Mouse (Mus musculus) limb, embryonic 12.5 days (tissue): ENCODE data around the gene Padi6. TPM values are rescaled to one million over a fixed set of nuclear protein-coding genes. Genes with fewer than 3 reads are reported as not detected.

Experiments used
- ATAC-seq: fragments of 200-750 bp; cut with Nextera tagmentation; 2 replicates; pipeline ENCODE4 v1.8.0; 2017; ENCODE audit warnings: low read depth, moderate TSS enrichment; ENCODE audit not compliant: insufficient number of reproducible peaks, insufficient read depth, low FRiP score, low TSS enrichment
- H3K27ac ChIP-seq: fragments of 300-500 bp; sonication (generic); 2 replicates; pipeline ENCODE4 v1.5.1; 2016; ENCODE audit warnings: mild to moderate bottlenecking, moderate library complexity
- H3K27me3 ChIP-seq: fragments of 300-500 bp; sonication (generic); 2 replicates; pipeline ENCODE4 v1.6.1; 2016; ENCODE audit warnings: mild to moderate bottlenecking, moderate library complexity
- H3K36me3 ChIP-seq: fragments of 300-500 bp; sonication (generic); 2 replicates; pipeline ENCODE4 v1.6.1; 2016; ENCODE audit warnings: mild to moderate bottlenecking, moderate library complexity
- H3K4me1 ChIP-seq: fragments of 300-500 bp; sonication (generic); replicated peaks from 2 replicates; pipeline ENCODE4 v1.6.1; 2016
- H3K4me2 ChIP-seq: fragments of 300-500 bp; sonication (generic); 2 replicates; pipeline ENCODE4 v1.6.1; 2016; ENCODE audit warnings: mild to moderate bottlenecking, moderate library complexity
- H3K4me3 ChIP-seq: fragments of 300-500 bp; sonication (generic); replicated peaks from 2 replicates; pipeline ENCODE4 v1.5.1; 2016; ENCODE audit warnings: mild to moderate bottlenecking
- H3K9ac ChIP-seq: fragments of 300-500 bp; sonication (generic); replicated peaks from 2 replicates; pipeline ENCODE4 v1.6.1; 2016; ENCODE audit warnings: mild to moderate bottlenecking, moderate library complexity
- H3K9me3 ChIP-seq: fragments of 300-500 bp; sonication (generic); 2 replicates; pipeline ENCODE4 v1.6.1; 2016; ENCODE audit warnings: mild to moderate bottlenecking, moderate library complexity
- WGBS: fragments of 180-500 bp; shearing (Covaris S2); methylation state at CpG from one replicate; pipeline ENCODE4 v1.1.7; 2016; 5-methylcytosine and 5-hydroxymethylcytosine counted together
- polyA plus RNA-seq: library from polyadenylated mRNA; unstranded; fragments of >200 nt; fragmentation: Nextera tagmentation; extraction: Ambion mirVana; gene quantifications from 2 replicates; pipeline ENCODE4 v1.2.1, GENCODE M21; 2016

Gene Padi6
- polyA plus RNA-seq, 1 experiment from 2014 or later, result not detected

- peaks cover 16% of the 10 kb centered on the region for H3K4me1 ChIP-seq
- WGBS, result 49% methylated on average over 7 of the region's 7 CpGs
- no peaks in the 10 kb centered on the region for H3K36me3 ChIP-seq
- peaks cover 21% of the 10 kb centered on the region for H3K27me3 ChIP-seq
- H3K27ac ChIP-seq, result 0 out of 2 replicates have a peak overlapping the region, but pooled peaks have one; percentile 53
- no peak overlapping the region for H3K4me2 ChIP-seq
- no peak overlapping the region for H3K9ac ChIP-seq
- no peak overlapping the region for H3K4me3 ChIP-seq
- ATAC-seq, result no peak
- no peaks in the 10 kb centered on the region for H3K9me3 ChIP-seq
Measured at GRCm38 (mm10) chr4:140753366-140753765, 10.9 kb upstream of the Padi6 start.

- no peak overlapping the region for H3K4me3 ChIP-seq
- H3K36me3 ChIP-seq, result no peaks in the 10 kb centered on the region
- H3K4me1 ChIP-seq, result peaks cover 14% of the 10 kb centered on the region
- no peak for ATAC-seq
- H3K9ac ChIP-seq, result no peak overlapping the region
- WGBS, result 14% methylated on average over 19 of the region's 19 CpGs
- peak overlapping the region; percentile 25; the same call in 1 of the 2 replicates for H3K4me2 ChIP-seq
- H3K9me3 ChIP-seq, result no peaks in the 10 kb centered on the region
- no peak overlapping the region for H3K27ac ChIP-seq
- peaks cover 23% of the 10 kb centered on the region for H3K27me3 ChIP-seq
Measured at GRCm38 (mm10) chr4:140750328-140750727, 7.9 kb upstream of the Padi6 start.

GRCm38 (mm10) chr4:140747978-140748377 lies 5.5 kb upstream of the Padi6 start:
- 29% methylated on average over 12 of the region's 12 CpGs for WGBS
- Histone ChIP-seq H3K4me2 (no peak overlapping the region), H3K9ac (no peak overlapping the region), H3K4me3 (no peak overlapping the region), H3K4me1 (peaks cover 7% of the 10 kb centered on the region; the same call in 1 of the 2 replicates), H3K9me3 (no peaks in the 10 kb centered on the region), H3K27me3 (peaks cover 23% of the 10 kb centered on the region), H3K36me3 (no peaks in the 10 kb centered on the region), H3K27ac (no peak overlapping the region)
- ATAC-seq, result no peak

- no peak for ATAC-seq
- no peaks in the 10 kb centered on the region for H3K36me3 ChIP-seq
- H3K4me1 ChIP-seq, result peaks cover 7% of the 10 kb centered on the region; the same call in 1 of the 2 replicates
- peaks cover 4% of the 10 kb centered on the region; the same call in 1 of the 2 replicates for H3K27me3 ChIP-seq
- no peak overlapping the region for H3K27ac ChIP-seq
- no peaks in the 10 kb centered on the region for H3K9me3 ChIP-seq
- WGBS, result 17% methylated on average over 3 of the region's 3 CpGs
- H3K4me2 ChIP-seq, result no peak overlapping the region
- H3K4me3 ChIP-seq, result no peak overlapping the region
- H3K9ac ChIP-seq, result no peak overlapping the region
Measured at GRCm38 (mm10) chr4:140744654-140745053, 2.2 kb upstream of the Padi6 start.

DNA sequence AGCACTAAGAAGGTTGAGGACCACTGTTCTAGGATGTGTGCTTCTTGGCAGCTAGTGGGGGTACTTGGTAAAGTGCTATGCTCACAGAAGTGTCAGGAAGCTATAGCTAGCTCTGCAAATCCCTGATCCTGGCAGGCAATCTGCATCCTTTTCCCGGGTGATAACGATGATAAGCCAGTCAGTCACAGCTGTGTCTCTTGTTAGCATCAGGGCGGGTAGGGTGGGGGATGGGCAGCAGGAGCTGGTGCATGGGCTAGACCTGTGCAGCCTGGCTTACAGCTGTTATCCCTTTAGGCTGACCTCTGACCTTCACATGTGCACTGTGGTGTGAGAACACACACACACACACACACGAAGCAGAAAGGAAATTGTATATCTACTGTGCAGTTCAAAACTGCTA lies 643 bp upstream of the Padi6 start:
- 44% methylated on average over 4 of the region's 4 CpGs for WGBS
- H3K36me3 ChIP-seq, result no peaks in the 10 kb centered on the region
- H3K27me3 ChIP-seq, result no peaks in the 10 kb centered on the region; the same call in 1 of the 2 replicates
- H3K4me3 ChIP-seq, result no peak overlapping the region
- H3K9me3 ChIP-seq, result no peaks in the 10 kb centered on the region
- H3K27ac ChIP-seq, result no peak overlapping the region
- H3K4me2 ChIP-seq, result no peak overlapping the region
- H3K9ac ChIP-seq, result no peak overlapping the region
- H3K4me1 ChIP-seq, result peaks cover 7% of the 10 kb centered on the region; the same call in 1 of the 2 replicates
- no peak for ATAC-seq

DNA sequence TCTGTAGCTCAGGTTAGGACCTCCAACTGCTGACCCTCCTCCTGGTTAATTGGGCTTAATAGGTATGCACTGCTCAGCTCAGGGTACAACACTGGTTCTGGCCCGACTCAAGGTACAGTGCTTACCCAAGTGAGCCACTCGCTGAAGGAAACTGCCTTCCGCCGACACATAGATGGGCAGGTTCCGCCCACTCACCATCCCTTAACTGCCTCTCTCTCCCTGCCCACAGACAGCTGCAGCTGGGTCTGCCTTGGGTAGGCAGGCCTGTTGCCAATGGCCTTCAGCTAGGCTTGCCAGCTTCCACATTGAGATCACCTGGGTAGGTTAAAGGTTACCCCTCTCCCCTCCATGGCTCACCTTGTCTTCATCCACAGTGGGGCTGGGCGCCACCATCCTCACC lies 1.0 kb downstream of the Padi6 start:
- no peak for ATAC-seq
- Histone ChIP-seq H3K4me2 (no peak overlapping the region), H3K27me3 (no peaks in the 10 kb centered on the region), H3K27ac (no peak overlapping the region), H3K9me3 (no peaks in the 10 kb centered on the region), H3K4me1 (no peaks in the 10 kb centered on the region), H3K9ac (no peak overlapping the region), H3K36me3 (no peaks in the 10 kb centered on the region), H3K4me3 (no peak overlapping the region)
- WGBS, result 82% methylated on average over 6 of the region's 6 CpGs

GRCm38 (mm10) chr4:140740655-140741054 lies 1.8 kb downstream of the Padi6 start:
- Histone ChIP-seq H3K4me1 (no peaks in the 10 kb centered on the region), H3K9me3 (no peaks in the 10 kb centered on the region), H3K9ac (no peak overlapping the region), H3K4me2 (no peak overlapping the region), H3K36me3 (no peaks in the 10 kb centered on the region), H3K4me3 (no peak overlapping the region), H3K27ac (no peak overlapping the region), H3K27me3 (no peaks in the 10 kb centered on the region)
- ATAC-seq, result no peak
- 87% methylated on average over 11 of the region's 11 CpGs for WGBS

- Histone ChIP-seq H3K9ac (no peak overlapping the region), H3K4me2 (no peak overlapping the region), H3K27me3 (no peaks in the 10 kb centered on the region), H3K9me3 (no peaks in the 10 kb centered on the region), H3K36me3 (no peaks in the 10 kb centered on the region), H3K4me3 (no peak overlapping the region), H3K4me1 (no peaks in the 10 kb centered on the region), H3K27ac (no peak overlapping the region)
- 72% methylated on average over 7 of the region's 7 CpGs for WGBS
- ATAC-seq, result no peak
Measured at GRCm38 (mm10) chr4:140732871-140733270, 9.6 kb downstream of the Padi6 start.

- Histone ChIP-seq H3K27me3 (no peaks in the 10 kb centered on the region), H3K36me3 (peaks cover 9% of the 10 kb centered on the region; the same call in 1 of the 2 replicates)
- ATAC-seq, result no peak
Measured at GRCm38 (mm10) chr4:140731654-140732053, 10.8 kb downstream of the Padi6 start.

DNA sequence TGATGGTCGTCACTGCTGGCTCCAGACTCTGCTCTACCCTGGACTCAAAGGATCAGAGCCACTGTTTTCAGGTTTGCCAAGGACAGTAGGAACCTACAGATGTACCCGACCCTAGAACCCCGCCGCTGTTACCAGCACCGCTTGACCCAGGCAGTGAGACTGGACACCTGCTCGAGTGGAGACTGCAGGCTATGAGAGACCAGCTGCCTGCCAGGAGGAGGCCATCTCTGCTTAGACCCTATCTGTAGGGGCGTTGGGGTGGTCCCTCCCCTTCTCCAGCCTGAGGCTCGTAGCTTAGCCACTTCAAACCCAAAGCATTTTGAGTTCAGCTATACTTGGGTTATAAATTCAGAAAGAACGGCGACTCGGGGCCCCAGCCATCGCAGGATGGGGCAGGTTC lies 15.5 kb downstream of the Padi6 start:
- Histone ChIP-seq H3K9ac (no peak overlapping the region; the same call in 1 of the 2 replicates), H3K27ac (no peak overlapping the region), H3K4me1 (peaks cover 14% of the 10 kb centered on the region), H3K4me2 (no peak overlapping the region), H3K27me3 (no peaks in the 10 kb centered on the region), H3K9me3 (no peaks in the 10 kb centered on the region), H3K4me3 (no peak overlapping the region), H3K36me3 (peaks cover 44% of the 10 kb centered on the region)
- WGBS, result 85% methylated on average over 12 of the region's 12 CpGs
- no peak for ATAC-seq

More at GRCm38 (mm10) chr4:140731654-140732053, 10.8 kb downstream of the Padi6 start:
- Histone ChIP-seq H3K9me3 (no peaks in the 10 kb centered on the region), H3K4me3 (no peak overlapping the region), H3K4me2 (no peak overlapping the region), H3K27ac (no peak overlapping the region), H3K9ac (no peak overlapping the region), H3K4me1 (no peaks in the 10 kb centered on the region)
- 83% methylated on average over 4 of the region's 4 CpGs for WGBS

- no peak overlapping the region for H3K9ac ChIP-seq
- H3K4me2 ChIP-seq, result no peak overlapping the region
- WGBS, result 71% methylated on average over 6 of the region's 6 CpGs
- peaks cover 14% of the 10 kb centered on the region for H3K4me1 ChIP-seq
- H3K27me3 ChIP-seq, result no peaks in the 10 kb centered on the region
- H3K27ac ChIP-seq, result peak overlapping the region; percentile 36
- ATAC-seq, result no peak
- H3K9me3 ChIP-seq, result no peaks in the 10 kb centered on the region
- peaks cover 66% of the 10 kb centered on the region for H3K36me3 ChIP-seq
- H3K4me3 ChIP-seq, result no peak overlapping the region
Measured at GRCm38 (mm10) chr4:140724739-140725138, 17.7 kb downstream of the Padi6 start.

DNA sequence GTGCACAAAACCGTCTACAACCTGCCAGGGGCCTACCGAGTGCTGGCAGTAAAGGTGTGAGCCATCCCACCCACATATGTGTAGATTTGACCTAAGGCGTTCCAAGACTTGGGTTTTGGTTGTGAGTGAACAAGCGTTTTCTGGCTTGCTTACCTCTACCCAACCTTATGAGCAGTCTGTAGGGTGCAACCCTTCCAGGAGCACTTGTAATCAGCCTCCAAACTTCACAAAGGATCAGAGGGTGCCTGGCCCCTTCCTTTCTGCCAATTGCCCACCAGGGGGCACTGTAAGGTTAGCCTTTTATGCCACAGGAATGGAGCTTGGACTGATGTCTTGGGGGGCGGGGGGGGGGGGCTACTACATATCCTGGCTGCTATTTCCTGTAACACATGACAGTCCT lies 18.6 kb downstream of the Padi6 start:
- Histone ChIP-seq H3K9me3 (no peaks in the 10 kb centered on the region), H3K9ac (no peak overlapping the region), H3K27ac (peak overlapping the region; percentile 36), H3K4me1 (peaks cover 14% of the 10 kb centered on the region), H3K36me3 (peaks cover 75% of the 10 kb centered on the region), H3K4me3 (no peak overlapping the region), H3K27me3 (no peaks in the 10 kb centered on the region), H3K4me2 (no peak overlapping the region)
- ATAC-seq, result no peak
- WGBS, result 47% methylated on average over 5 of the region's 5 CpGs
